Mouse (Mus musculus): Measurements from ENCODE around the gene Amfr. TPM values are rescaled to one million over a fixed set of nuclear protein-coding genes. Genes with fewer than 3 reads are reported as not detected.

Gene Amfr
- total and polyA plus RNA-seq, 3 experiments: 80.1 to 292 (median 90.0) TPM

- H3K4me3 ChIP-seq (ENCODE audit: control insufficient read depth in 1 of 2, insufficient read depth in 1 of 2, low read depth in 2 of 2, low read length in 2 of 2): no peak overlapping the region
- H3K27me3 ChIP-seq (ENCODE audit: control insufficient read depth in 1 of 2, insufficient read depth in 2 of 2, low read length in 2 of 2): no peaks in the 10 kb centered on the region
- no peak overlapping the region for H3K27ac ChIP-seq (ENCODE audit: control insufficient read depth, low read depth, low read length)
- H3K4me1 ChIP-seq (ENCODE audit: control insufficient read depth in 1 of 2, insufficient read depth in 2 of 2, low read length in 2 of 2): no peaks in the 10 kb centered on the region
- H3K9ac ChIP-seq (ENCODE audit: control insufficient read depth, low read depth, low read length, poor library complexity, severe bottlenecking): no peak overlapping the region
- no peaks in the 10 kb centered on the region for H3K9me3 ChIP-seq (replicated peaks; ENCODE audit: insufficient read depth, low read length)
- DNase-seq (ENCODE audit: low read depth, low spot score): no peak
- no peaks in the 10 kb centered on the region for H3K79me2 ChIP-seq (ENCODE audit: control insufficient read depth, insufficient read depth, low read length, poor library complexity)
- TF ChIP-seq CHD1 (IDR thresholded peaks at IDR 0.05; ENCODE audit: low read depth, low read length): no peak
- no peak for TF ChIP-seq USF1 (IDR thresholded peaks at IDR 0.05; ENCODE audit: low read depth, low read length)
- TF ChIP-seq NELFE (IDR thresholded peaks at IDR 0.05; ENCODE audit: low read depth, low read length): no peak
- TF ChIP-seq UBTF (IDR thresholded peaks at IDR 0.05; ENCODE audit: borderline replicate concordance, insufficient read depth, low read depth, low read length): no peak
- no peak for TF ChIP-seq POLR2AphosphoS5 (IDR thresholded peaks at IDR 0.05; ENCODE audit: borderline replicate concordance, low read depth, low read length)
- TF ChIP-seq ZMIZ1 (IDR thresholded peaks at IDR 0.05; ENCODE audit: low read depth, low read length): no peak
- no peak for TF ChIP-seq MAFK (IDR thresholded peaks at IDR 0.05; ENCODE audit: borderline replicate concordance, low read depth, low read length)
- no peak for TF ChIP-seq POLR2AphosphoS2 (IDR thresholded peaks at IDR 0.05; ENCODE audit: low read length)
- TF ChIP-seq JUND (IDR thresholded peaks at IDR 0.05; ENCODE audit: low read depth, low read length): no peak
- no peak for TF ChIP-seq CTCF (IDR thresholded peaks at IDR 0.05 in 2 of 3, conservative IDR thresholded peaks at IDR 0.05 in 1 of 3; ENCODE audit: control insufficient read depth in 1 of 3, insufficient read depth in 1 of 3, low read depth in 2 of 3, low read length in 3 of 3, poor library complexity in 1 of 3, severe bottlenecking in 1 of 3)
- TF ChIP-seq MYB (IDR thresholded peaks at IDR 0.05; ENCODE audit: low read depth, low read length): no peak
- no peak for TF ChIP-seq BHLHE40 (IDR thresholded peaks at IDR 0.05; ENCODE audit: borderline replicate concordance, low read depth, low read length)
- no peak for TF ChIP-seq GATA1 (IDR thresholded peaks at IDR 0.05; ENCODE audit: low read depth, low read length)
- no peak for TF ChIP-seq ZKSCAN1 (IDR thresholded peaks at IDR 0.05; ENCODE audit: low read depth, low read length)
- TF ChIP-seq SIN3A (IDR thresholded peaks at IDR 0.05; ENCODE audit: low read length): no peak
- TF ChIP-seq E2F4 (IDR thresholded peaks at IDR 0.05; ENCODE audit: borderline replicate concordance, low read depth, low read length): no peak
- TF ChIP-seq MAZ (IDR thresholded peaks at IDR 0.05; ENCODE audit: low read depth, low read length): no peak
- TF ChIP-seq GABPA (IDR thresholded peaks at IDR 0.05; ENCODE audit: low read depth, low read length): no peak
- H3K36me3 ChIP-seq (ENCODE audit: control insufficient read depth in 1 of 2, insufficient read depth in 2 of 2, low read length in 2 of 2): no peaks in the 10 kb centered on the region
Observed at GRCm38 (mm10) chr8:93938193-93938592, 74.4 kb downstream of the Amfr start.

- no peaks in the 10 kb centered on the region for H3K79me2 ChIP-seq (ENCODE audit: control insufficient read depth, insufficient read depth, low read length, poor library complexity)
- no peak overlapping the region for H3K9ac ChIP-seq (ENCODE audit: control insufficient read depth, low read depth, low read length, poor library complexity, severe bottlenecking)
- H3K4me1 ChIP-seq (ENCODE audit: control insufficient read depth in 1 of 2, insufficient read depth in 2 of 2, low read length in 2 of 2): no peaks in the 10 kb centered on the region
- H3K27me3 ChIP-seq (ENCODE audit: control insufficient read depth in 1 of 2, insufficient read depth in 2 of 2, low read length in 2 of 2): no peaks in the 10 kb centered on the region
- H3K4me3 ChIP-seq (ENCODE audit: control insufficient read depth in 1 of 2, insufficient read depth in 1 of 2, low read depth in 2 of 2, low read length in 2 of 2): no peak overlapping the region
- TF ChIP-seq SIN3A (IDR thresholded peaks at IDR 0.05; ENCODE audit: low read length) (no peak), MAZ (IDR thresholded peaks at IDR 0.05; ENCODE audit: low read depth, low read length) (no peak), NELFE (IDR thresholded peaks at IDR 0.05; ENCODE audit: low read depth, low read length) (no peak), ZKSCAN1 (IDR thresholded peaks at IDR 0.05; ENCODE audit: low read depth, low read length) (no peak), USF1 (IDR thresholded peaks at IDR 0.05; ENCODE audit: low read depth, low read length) (no peak), CHD2 (IDR thresholded peaks at IDR 0.05; ENCODE audit: low read length) (no peak), MAX (IDR thresholded peaks at IDR 0.05; ENCODE audit: low read length) (no peak), UBTF (IDR thresholded peaks at IDR 0.05; ENCODE audit: borderline replicate concordance, insufficient read depth, low read depth, low read length) (no peak), GATA1 (IDR thresholded peaks at IDR 0.05; ENCODE audit: low read depth, low read length) (no peak), MYC (IDR thresholded peaks at IDR 0.05; ENCODE audit: low read depth, low read length) (no peak), E2F4 (IDR thresholded peaks at IDR 0.05; ENCODE audit: borderline replicate concordance, low read depth, low read length) (no peak), ETS1 (IDR thresholded peaks at IDR 0.05; ENCODE audit: low read depth, low read length) (no peak), HCFC1 (IDR thresholded peaks at IDR 0.05; ENCODE audit: low read depth, low read length) (no peak), KAT2A (conservative IDR thresholded peaks at IDR 0.05; ENCODE audit: low read depth, low read length) (no peak)
- H3K36me3 ChIP-seq (ENCODE audit: control insufficient read depth in 1 of 2, insufficient read depth in 2 of 2, low read length in 2 of 2): no peaks in the 10 kb centered on the region
- H3K27ac ChIP-seq (ENCODE audit: control insufficient read depth, low read depth, low read length): no peak overlapping the region
- DNase-seq (ENCODE audit: low read depth, low spot score): no peak
- no peaks in the 10 kb centered on the region for H3K9me3 ChIP-seq (replicated peaks; ENCODE audit: insufficient read depth, low read length)
Observed at GRCm38 (mm10) chr8:93933288-93933687, 79.4 kb downstream of the Amfr start.

Data from MEL (cell line).